Mouse (Mus musculus) MN1 (cell line): Measurements from ENCODE around the gene D5Ertd579e.

Experiments
- DNase-seq: peaks from one replicate; pipeline ENCODE4 v3.0.0-alpha.2; 2016; ENCODE audit warnings: low spot score

The D5Ertd579e gene

GRCm38 (mm10) chr5:36602028-36602427 is 93.8 kb downstream of the D5Ertd579e start:
- DNase-seq, result peak; percentile 18

GRCm38 (mm10) chr5:36601492-36601891 is 94.3 kb downstream of the D5Ertd579e start:
- DNase-seq, result no peak

GRCm38 (mm10) chr5:36598883-36599282 is 96.9 kb downstream of the D5Ertd579e start:
- no peak for DNase-seq

- DNase-seq, result peak; percentile 68
Measured at GRCm38 (mm10) chr5:36597653-36598052, 98.2 kb downstream of the D5Ertd579e start.

DNA sequence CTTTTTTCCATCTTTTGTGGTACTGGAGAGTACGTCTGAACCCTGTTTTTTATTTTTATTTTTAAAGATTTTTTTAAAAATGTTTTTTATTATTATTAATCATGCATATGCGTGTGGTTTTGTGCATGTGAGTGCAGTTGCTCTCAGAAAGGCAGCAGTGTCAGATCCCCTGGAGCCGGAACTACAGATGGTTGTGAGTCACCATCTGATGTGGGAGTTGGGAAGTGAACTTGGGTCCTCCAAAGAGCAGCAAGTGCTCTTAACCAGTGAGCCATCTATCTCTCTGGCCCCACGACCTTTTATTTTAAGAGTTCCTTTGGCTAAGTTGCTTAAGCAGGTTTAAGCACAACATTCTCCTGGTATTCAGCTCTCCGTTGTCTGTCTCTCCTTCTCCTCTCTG is 99.6 kb downstream of the D5Ertd579e start:
- no peak for DNase-seq

DNA sequence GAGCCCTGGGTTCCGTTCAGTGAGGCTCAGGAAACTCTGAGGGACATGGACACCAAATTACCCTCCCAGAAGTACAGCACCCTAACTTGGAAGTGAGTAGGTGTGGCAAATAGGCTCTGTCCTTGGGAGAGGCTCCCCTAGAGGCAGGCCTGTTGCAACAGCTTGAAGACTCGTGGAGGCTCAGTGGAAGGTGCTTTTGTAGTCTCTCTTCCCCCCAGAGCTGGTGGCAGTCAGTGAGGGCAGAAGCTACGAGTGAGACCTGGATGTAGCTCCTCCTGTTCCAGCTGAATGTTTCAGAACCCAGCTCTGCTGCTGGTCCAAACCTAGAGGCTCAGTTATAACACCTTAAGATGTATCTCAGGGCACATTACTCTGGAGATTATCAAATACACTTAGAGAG is 100.7 kb downstream of the D5Ertd579e start:
- DNase-seq, result no peak

GRCm38 (mm10) chr5:36594344-36594743 is 101.5 kb downstream of the D5Ertd579e start:
- no peak for DNase-seq

DNA sequence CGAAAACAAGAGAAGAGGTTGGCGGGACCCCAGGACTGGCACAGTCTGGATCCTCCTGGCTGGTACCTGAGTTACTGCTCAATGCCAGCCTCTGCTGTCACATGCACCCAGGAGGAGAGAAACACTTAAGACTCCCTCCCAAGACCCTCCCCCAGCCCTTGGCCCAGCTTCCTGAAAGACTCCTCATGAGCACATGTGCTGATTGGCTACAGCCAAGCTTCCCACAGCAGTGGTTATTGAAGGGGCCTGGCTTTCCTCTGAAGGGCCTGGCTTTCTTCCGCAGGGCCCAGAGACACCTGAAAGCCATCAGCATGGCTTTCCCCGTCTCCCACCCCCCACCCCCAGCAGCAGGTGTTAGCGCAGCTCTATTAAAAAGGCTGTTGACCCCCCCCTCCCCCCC is 102.6 kb downstream of the D5Ertd579e start, which contains the start of gene Tbc1d14:
Gene Tbc1d14 (minus strand): TSS at position 101 of the 400 bp plus-strand sequence.
- no peak for DNase-seq

GRCm38 (mm10) chr5:36590499-36590920 is 105.3 kb downstream of the D5Ertd579e start:
- no peak for DNase-seq

- no peak for DNase-seq
Measured at GRCm38 (mm10) chr5:36584299-36584698, 111.5 kb downstream of the D5Ertd579e start.

DNA sequence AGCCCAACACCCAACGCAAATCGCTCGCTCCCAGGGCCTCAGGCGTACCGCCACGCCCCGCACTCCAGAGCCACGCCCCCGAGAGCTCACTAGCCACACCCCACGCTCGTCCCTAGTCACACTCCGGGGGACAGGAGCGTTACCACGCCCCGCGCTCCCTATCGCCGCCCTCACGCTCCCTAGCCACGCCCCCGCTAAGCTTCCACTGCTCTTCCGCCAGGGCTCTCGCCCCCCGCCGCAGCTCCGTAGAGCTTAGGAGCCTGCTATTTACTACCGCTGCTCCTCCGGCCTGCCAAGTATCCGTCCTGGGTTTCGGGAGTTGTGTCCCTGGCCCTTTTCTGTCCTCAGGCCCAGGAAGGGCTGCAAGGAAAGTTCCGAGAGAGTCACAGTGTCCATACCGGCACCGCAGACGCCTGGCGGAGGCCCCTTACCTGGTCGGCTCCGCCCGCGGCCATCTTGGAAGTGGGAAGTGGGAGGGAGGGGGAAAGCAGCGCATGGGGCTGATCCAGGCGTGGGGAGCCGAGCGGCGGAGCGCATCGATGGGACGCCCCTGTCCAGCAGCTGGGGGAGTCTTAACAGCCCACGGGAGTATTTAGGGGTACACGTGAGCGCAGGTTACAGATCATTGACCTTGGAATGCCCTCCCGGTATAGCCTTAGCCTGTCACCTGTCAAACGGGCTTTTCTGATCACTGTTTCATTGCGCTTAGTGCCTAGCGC is 113.7 kb downstream of the D5Ertd579e start:
- DNase-seq, result peak; percentile 99

DNA sequence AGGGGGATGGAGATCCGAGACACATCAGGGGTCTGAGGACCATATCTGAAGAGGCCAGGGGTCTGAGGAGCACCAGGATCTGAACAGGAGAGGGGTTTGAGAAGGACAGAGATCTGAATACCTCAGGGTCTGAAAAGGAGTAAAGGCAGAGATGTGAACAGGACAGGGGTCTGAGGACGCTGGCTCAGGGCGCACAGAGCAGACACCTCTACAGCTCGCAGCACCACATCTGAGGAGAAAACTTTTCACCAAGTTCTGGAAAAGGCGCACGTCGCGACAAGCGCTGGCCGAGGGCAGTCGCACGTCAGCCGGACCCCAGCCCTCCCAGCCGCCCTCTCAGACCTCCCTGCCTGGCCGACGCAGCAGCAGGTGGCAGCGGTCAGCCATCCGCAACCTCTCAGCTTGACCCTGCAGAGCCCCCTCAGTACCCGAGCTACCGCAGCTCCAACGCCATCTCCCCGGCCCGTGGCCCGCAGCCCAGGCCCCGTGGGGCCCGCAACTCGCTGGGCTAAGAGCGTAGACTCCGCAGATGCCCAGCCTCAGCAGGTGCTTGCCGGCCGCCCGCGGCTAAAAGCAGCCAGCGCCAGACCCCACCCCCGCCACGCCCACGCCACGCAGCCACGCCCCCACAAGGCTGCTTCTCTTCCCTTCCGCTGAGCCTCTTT is 114.4 kb downstream of the D5Ertd579e start:
- DNase-seq, result no peak

DNA sequence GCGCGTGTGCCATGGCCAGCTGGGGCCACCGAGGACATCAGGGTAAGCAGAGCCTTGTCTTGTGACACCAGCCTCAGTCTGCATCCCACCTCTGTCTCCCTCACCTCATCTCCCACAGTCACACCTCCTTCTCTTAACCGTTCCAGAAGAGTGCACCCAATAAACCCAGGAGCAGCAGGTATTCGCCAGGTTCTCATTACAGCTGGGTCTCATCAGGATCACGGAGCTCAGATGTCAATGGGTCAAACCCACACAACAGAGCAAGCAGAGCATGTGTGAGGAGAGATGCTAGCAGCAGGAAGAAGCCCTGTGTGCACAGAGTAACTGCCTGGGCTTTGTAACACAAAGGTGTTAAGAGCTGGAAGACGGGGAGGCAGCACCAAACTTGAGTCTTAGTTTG is 115.9 kb downstream of the D5Ertd579e start:
- DNase-seq, result no peak

GRCm38 (mm10) chr5:36578982-36579381 is 116.8 kb downstream of the D5Ertd579e start:
- no peak for DNase-seq

DNA sequence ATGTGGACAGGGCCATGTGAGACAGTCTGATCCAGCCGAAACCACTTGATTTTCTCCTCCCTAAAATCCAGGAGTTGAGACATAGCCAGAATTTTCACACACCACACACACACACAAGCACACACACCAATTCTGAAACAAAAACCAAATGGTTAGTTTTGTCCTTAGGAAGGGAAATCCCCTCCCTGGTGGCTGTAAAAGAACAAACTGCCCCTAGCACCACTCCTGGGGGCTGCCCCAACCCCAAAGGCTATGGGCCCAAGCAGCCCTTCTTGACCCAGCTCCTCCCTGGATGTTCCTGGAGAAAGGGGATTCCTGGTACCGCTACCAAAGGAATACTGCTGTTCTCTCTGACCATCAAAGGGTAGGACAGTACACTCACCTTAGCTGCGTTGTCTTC is 119.4 kb downstream of the D5Ertd579e start:
- DNase-seq, result no peak

DNA sequence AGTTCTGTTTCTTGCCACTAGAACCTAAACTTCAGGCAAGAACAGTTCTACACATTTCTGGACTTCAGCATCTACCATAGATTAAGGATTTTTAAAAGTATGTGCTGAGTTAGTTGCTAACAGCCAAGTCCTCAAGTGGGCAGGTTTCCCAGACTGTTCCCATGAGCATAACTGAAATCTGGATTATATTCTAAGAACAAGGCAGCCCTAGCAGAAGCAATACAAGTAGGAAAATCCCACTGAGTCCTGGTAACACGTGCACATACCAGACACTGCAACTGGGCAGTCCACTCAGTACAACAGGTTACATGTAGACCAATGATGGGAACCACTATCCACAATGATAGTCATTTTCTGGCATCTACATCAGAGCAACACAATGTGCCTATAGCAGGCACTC is 120.1 kb downstream of the D5Ertd579e start:
- no peak for DNase-seq

- no peak for DNase-seq
Measured at GRCm38 (mm10) chr5:36575227-36575626, 120.6 kb downstream of the D5Ertd579e start.

- peak; percentile 51 for DNase-seq
Measured at GRCm38 (mm10) chr5:36574147-36574870, 121.5 kb downstream of the D5Ertd579e start.

DNA sequence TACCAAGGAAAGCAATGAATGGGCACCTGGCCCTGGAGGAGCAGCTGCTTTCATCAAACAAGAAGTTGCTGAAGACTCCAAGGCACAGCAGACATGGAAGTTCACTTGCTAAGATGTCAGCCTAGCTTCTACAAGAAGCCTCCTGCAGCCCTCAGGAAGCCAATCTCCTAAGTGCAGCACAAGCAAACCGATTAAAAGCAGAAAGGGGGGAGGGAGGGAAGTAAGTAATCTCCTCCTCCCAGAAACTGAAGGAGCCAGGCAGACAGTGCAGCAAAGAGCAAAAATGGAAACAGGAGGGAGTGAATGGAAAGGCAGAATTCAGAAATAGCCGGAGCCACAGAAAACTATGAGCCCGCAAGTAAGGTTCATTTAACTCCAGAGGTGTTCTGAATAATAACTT is 122.5 kb downstream of the D5Ertd579e start:
- no peak for DNase-seq

DNA sequence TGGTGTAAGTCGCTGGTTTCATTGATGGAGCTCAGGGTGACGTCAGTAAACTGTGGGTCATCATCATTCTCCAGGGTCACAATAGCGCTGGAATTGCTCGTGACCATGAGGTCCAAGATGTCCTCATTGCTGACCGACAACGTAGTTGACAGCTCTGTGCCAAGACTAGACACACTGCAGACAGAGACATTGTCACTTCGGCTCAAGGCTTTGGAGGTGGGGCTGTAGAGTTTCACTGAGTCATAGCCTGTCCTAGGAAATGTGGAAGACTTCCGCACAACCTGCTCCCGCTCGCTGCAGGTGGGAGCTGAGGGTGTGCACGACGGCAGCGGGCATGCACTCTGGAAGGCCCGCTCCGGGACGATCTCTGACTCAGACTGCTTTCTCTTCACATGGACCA is 124.5 kb downstream of the D5Ertd579e start:
- DNase-seq, result no peak

DNA sequence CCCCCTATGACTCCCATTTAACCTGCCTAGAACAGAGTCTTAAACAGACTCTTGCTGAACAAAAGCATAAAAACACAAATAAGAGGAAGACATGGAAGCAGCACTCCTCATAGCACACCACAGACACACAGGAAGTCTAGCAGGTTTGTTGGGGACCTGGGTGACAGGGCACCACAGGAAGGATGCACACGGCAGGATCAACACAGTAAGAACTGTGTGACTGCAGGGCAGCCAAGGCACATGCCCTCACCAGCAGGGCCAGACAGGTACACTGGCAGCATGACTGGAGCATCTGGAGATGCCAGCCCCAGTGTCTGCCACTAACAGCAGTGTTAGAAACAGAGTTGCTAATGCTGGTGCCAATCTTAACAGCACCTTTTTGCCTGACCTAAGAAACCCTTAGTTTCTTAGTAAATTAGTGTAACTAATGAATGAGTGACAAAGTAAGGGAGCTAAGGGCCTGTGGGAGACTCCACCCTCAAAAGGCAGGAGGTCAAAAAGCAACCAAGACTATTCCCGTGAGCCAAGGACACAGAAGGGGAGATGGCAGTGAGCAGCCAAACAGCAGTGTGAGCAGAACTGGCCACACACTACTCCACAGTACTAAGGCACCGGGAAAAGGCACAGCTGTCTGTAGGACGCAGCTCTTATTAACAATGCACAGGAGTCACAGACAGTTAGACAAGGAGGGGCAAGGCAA is 125.1 kb downstream of the D5Ertd579e start:
- no peak for DNase-seq

DNA sequence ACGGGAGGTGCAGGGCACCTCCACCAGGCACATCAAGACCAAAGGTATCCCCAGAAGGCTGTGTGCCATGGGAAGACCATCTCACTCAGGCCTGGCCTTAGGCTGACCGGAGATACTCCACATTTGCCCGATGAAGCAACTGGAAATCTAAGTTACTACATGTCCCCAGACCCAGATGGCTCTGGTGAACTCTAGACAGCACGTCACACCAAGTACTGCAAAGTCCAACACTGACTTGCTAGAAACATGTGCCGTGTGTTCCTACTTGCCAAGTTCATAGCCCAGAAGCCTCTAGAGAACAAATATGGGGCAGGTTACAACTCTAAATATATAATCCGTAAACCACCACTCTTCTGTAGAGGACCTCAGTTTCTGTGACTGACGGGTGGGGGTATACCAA is 125.7 kb downstream of the D5Ertd579e start:
- no peak for DNase-seq
